Mouse (Mus musculus) lung, postnatal 0 days (tissue): ENCODE results near the gene Mydgf.

Experiments
- CTCF ChIP-seq: IDR thresholded peaks from 2 replicates; pipeline ENCODE4 v1.5.1; 2016; ENCODE audit warnings: antibody characterized with exemption, mild to moderate bottlenecking
- EP300 ChIP-seq: IDR thresholded peaks from 2 replicates; pipeline ENCODE4 v1.6.1; 2016; ENCODE audit warnings: antibody characterized with exemption, mild to moderate bottlenecking, control low read depth

DNA sequence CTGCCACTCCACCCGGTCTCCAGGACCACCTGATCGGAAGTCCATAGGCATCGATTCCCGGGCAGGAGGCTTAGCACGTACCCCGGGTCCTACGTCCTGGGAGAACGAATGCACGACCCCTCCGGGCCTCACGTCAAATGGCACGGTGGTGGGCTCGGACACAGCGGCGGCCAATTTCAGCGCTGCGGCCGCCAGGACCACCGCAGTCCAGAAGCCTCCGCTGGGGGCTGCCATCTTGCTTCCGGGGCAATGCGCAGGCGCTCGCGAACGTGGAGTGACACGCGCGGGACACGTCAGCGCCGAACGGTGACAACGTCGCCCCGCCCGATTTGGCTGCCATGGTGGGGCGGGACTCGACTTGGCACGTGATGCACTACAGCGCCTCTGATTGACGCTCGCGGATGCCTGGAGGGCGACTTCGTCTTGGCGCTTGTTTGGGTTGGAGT lies at the start of gene Mydgf:
- TF ChIP-seq CTCF (peak; percentile 18), EP300 (no peak)
